Mouse (Mus musculus) NIH3T3 (cell line): ENCODE results near the gene Cask.

Experiments
- DNase-seq: peaks from one replicate; pipeline ENCODE4 v3.0.0-alpha.2; 2012; ENCODE audit warnings: low read depth

Gene Cask

GRCm38 (mm10) chrX:13720296-13720829 is 130.8 kb downstream of the Cask start:
- no peak for DNase-seq

GRCm38 (mm10) chrX:13718283-13718682 is 132.9 kb downstream of the Cask start:
- no peak for DNase-seq

GRCm38 (mm10) chrX:13716796-13717569 is 134.2 kb downstream of the Cask start:
- no peak for DNase-seq

GRCm38 (mm10) chrX:13710174-13710573 is 141.0 kb downstream of the Cask start:
- peak; percentile 73 for DNase-seq

GRCm38 (mm10) chrX:13705051-13705450 is 146.1 kb downstream of the Cask start:
- peak; percentile 80 for DNase-seq

GRCm38 (mm10) chrX:13700681-13701080 is 150.5 kb downstream of the Cask start:
- no peak for DNase-seq

GRCm38 (mm10) chrX:13691865-13692264 is 159.3 kb downstream of the Cask start:
- peak; percentile 5 for DNase-seq

GRCm38 (mm10) chrX:13688356-13688755 is 162.8 kb downstream of the Cask start:
- no peak for DNase-seq

- DNase-seq: no peak
These were observed 164.6 kb downstream of the Cask start for GRCm38 (mm10) chrX:13686589-13686988.

- DNase-seq: no peak
These were observed 169.4 kb downstream of the Cask start for GRCm38 (mm10) chrX:13681748-13682147.

GRCm38 (mm10) chrX:13673001-13673400 is 178.2 kb downstream of the Cask start:
- DNase-seq: no peak

- no peak for DNase-seq
These were observed 180.8 kb downstream of the Cask start for GRCm38 (mm10) chrX:13670342-13670741.

- DNase-seq: no peak
These were observed 182.3 kb downstream of the Cask start for GRCm38 (mm10) chrX:13668867-13669266.

- DNase-seq: no peak
These were observed 190.1 kb downstream of the Cask start, which contains the start of gene Gpr82 for GRCm38 (mm10) chrX:13661063-13661462. Gene Gpr82, plus strand, starts transcription at chrX:13661363.

GRCm38 (mm10) chrX:13659201-13659890 is 191.8 kb downstream of the Cask start:
- DNase-seq: no peak

- no peak for DNase-seq
These were observed 192.5 kb downstream of the Cask start for GRCm38 (mm10) chrX:13658616-13659140.

- DNase-seq: peak; percentile 72
These were observed 194.4 kb downstream of the Cask start for GRCm38 (mm10) chrX:13656721-13657120.

- no peak for DNase-seq
These were observed 195.3 kb downstream of the Cask start for GRCm38 (mm10) chrX:13655906-13656305.

GRCm38 (mm10) chrX:13655005-13655421 is 196.2 kb downstream of the Cask start:
- DNase-seq: no peak

GRCm38 (mm10) chrX:13652291-13652690 is 198.9 kb downstream of the Cask start:
- no peak for DNase-seq

GRCm38 (mm10) chrX:13651889-13652288 is 199.3 kb downstream of the Cask start:
- DNase-seq: no peak

GRCm38 (mm10) chrX:13638894-13639293 is 212.3 kb downstream of the Cask start:
- no peak for DNase-seq

GRCm38 (mm10) chrX:13636398-13636797 is 214.8 kb downstream of the Cask start:
- no peak for DNase-seq
